Mouse (Mus musculus): ENCODE measurements around the gene Megf6.

DNA sequence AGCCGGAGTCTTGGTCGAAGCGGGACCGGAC, 30.5 kb upstream of the Megf6 start, which contains the start of gene Trp73:
- TF ChIP-seq HCFC1 (IDR thresholded peaks at IDR 0.05; ENCODE audit: borderline replicate concordance, insufficient read depth, low read length) (no peak), ZNF384 (IDR thresholded peaks at IDR 0.05; ENCODE audit: low read depth, low read length) (no peak), MAFK (IDR thresholded peaks at IDR 0.05; ENCODE audit: insufficient read depth, low read depth, low read length) (no peak)
